Comparison of ENCODE assay signal across 21 mouse cellular contexts in the genomic region with DNA sequence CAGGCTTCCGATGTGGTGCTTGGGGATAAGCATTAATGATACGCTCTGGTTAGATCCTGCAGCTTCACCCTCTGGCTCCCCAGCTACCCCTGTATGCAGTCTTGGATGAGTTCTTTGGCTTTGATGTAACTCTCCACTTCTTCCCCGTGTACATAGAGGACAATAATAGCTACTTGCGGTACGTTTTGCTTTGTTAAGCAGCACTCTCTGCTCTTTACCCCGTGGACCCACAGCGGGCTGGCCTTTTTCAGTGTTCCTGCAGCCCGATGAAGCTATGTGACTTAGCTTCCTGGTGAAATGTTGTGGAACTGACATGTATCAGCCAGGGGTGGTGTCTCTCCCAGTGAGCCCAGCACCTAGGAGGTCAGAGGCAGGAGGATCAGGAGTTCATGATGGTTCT. TPM values are rescaled to one million over a fixed set of nuclear protein-coding genes. Genes with fewer than 3 reads are reported as not detected.
A peak's percentile ranks its signal among the peaks of the same experiment; 100 is the strongest.
DNase-seq lines count a peak whose midpoint lies in the region; ATAC-seq lines count a peak whose summit lies in the region.
"Had no signal": no experiment of that assay in that cellular context is flagged by ENCODE, and none has a peak within 500 bp of the region (broad histone marks: within the 10 kb centered on the region; RNA-seq: fewer than 3 reads in every experiment).

No protein-coding gene starts in this region.

- intact Hi-C loops in left cerebral cortex, postnatal 4 days (cut with DNase I) = loop anchor here (10.0 kb wide), 1 partner anchor 361 kb away; no protein-coding TSS in a partner anchor

- peak; percentile 65 for DNase-seq in kidney, adult 11 months
- peak; percentile 6 for DNase-seq in T-cell, adult 2 months (ENCODE audit: low spot score)
- DNase-seq in kidney, adult 9 months = peak; percentile 86
- peak; percentile 55 to 87 for DNase-seq in kidney, postnatal 25 days
- DNase-seq in layer of hippocampus, postnatal 10 days (ENCODE audit: low spot score in 2 of 2) = no peak
- DNase-seq in left cerebral cortex, postnatal 4 days = no peak
- DNase-seq: adrenal gland, adult 8-10 months; cerebellum, adult 8-10 months; gastrocnemius, adult 2 months; layer of hippocampus, postnatal 36 days; midbrain, embryonic 14.5 days had no signal

- H3K27me3 ChIP-seq in kidney, embryonic 14.5 days (ENCODE audit: control insufficient read depth, insufficient read depth, low read length) = no peaks in the 10 kb centered on the region
- no peaks in the 10 kb centered on the region for H3K27me3 ChIP-seq in forebrain, embryonic 15.5 days
- H3K27me3 ChIP-seq: forebrain, embryonic 13.5 days; intestine, embryonic 15.5 days; limb, embryonic 13.5 days; liver, embryonic 15.5 days had no signal

- no peak overlapping the region for H3K4me2 ChIP-seq in kidney, embryonic 14.5 days (replicated peaks; ENCODE audit: low read depth, low read length)
- no peak overlapping the region for H3K4me2 ChIP-seq in forebrain, embryonic 15.5 days (replicated peaks)
- H3K4me2 ChIP-seq: forebrain, embryonic 13.5 days; intestine, embryonic 15.5 days; limb, embryonic 13.5 days; liver, embryonic 15.5 days had no signal

- H3K4me3 ChIP-seq in kidney, embryonic 14.5 days (ENCODE audit: low read length) = no peak overlapping the region
- H3K4me3 ChIP-seq in forebrain, embryonic 15.5 days = no peak overlapping the region
- H3K4me3 ChIP-seq: forebrain, embryonic 13.5 days; gastrocnemius, adult 2 months; heart, embryonic 10.5 days; hindbrain, embryonic 10.5 days; intestine, embryonic 15.5 days; limb, embryonic 13.5 days; liver, embryonic 15.5 days had no signal

- no peaks in the 10 kb centered on the region for H3K4me1 ChIP-seq in kidney, embryonic 14.5 days (ENCODE audit: control insufficient read depth, insufficient read depth, low read length)
- peaks cover 6% of the 10 kb centered on the region; the same call in 1 of the 2 replicates for H3K4me1 ChIP-seq in forebrain, embryonic 15.5 days
- H3K4me1 ChIP-seq: heart, embryonic 10.5 days; intestine, embryonic 15.5 days; limb, embryonic 13.5 days; liver, embryonic 15.5 days had no signal

- no peaks in the 10 kb centered on the region for H3K36me3 ChIP-seq in kidney, embryonic 14.5 days (ENCODE audit: control insufficient read depth, insufficient read depth, low read length)
- no peaks in the 10 kb centered on the region for H3K36me3 ChIP-seq in forebrain, embryonic 15.5 days
- H3K36me3 ChIP-seq: heart, embryonic 10.5 days; hindbrain, embryonic 10.5 days; intestine, embryonic 15.5 days; limb, embryonic 13.5 days; liver, embryonic 15.5 days had no signal

- H3K9me3 ChIP-seq in kidney, embryonic 14.5 days (ENCODE audit: control insufficient read depth, low read length) = no peaks in the 10 kb centered on the region
- H3K9me3 ChIP-seq in forebrain, embryonic 15.5 days = no peaks in the 10 kb centered on the region
- H3K9me3 ChIP-seq: forebrain, embryonic 13.5 days; heart, embryonic 10.5 days; hindbrain, embryonic 10.5 days; intestine, embryonic 15.5 days; limb, embryonic 13.5 days; liver, embryonic 15.5 days had no signal

- no peak overlapping the region for H3K27ac ChIP-seq in kidney, embryonic 14.5 days (ENCODE audit: low read depth, low read length)
- H3K27ac ChIP-seq in forebrain, embryonic 15.5 days (replicated peaks) = no peak overlapping the region
- H3K27ac ChIP-seq: forebrain, embryonic 13.5 days; gastrocnemius, adult 2 months; heart, embryonic 10.5 days; hindbrain, embryonic 10.5 days; intestine, embryonic 15.5 days; limb, embryonic 13.5 days; liver, embryonic 15.5 days had no signal

- WGBS in kidney, embryonic 14.5 days = 73% methylated on average over 8 of the region's 8 CpGs
- WGBS in forebrain, embryonic 15.5 days = 87% methylated on average over 8 of the region's 8 CpGs

- no peak overlapping the region for H3K9ac ChIP-seq in kidney, embryonic 14.5 days (ENCODE audit: low read depth, low read length)
- no peak overlapping the region for H3K9ac ChIP-seq in forebrain, embryonic 15.5 days (replicated peaks)
- H3K9ac ChIP-seq: forebrain, embryonic 13.5 days; intestine, embryonic 15.5 days; limb, embryonic 13.5 days; liver, embryonic 15.5 days had no signal

- no peak for ATAC-seq in kidney, embryonic 14.5 days (ENCODE audit: low FRiP score, low TSS enrichment)
- no peak for ATAC-seq in forebrain, embryonic 15.5 days (replicated peaks)
- ATAC-seq: forebrain, embryonic 13.5 days; hindbrain, embryonic 16.5 days; intestine, embryonic 15.5 days; lung, postnatal 0 days had no signal

RNA-seq across cellular contexts. Expression of a gene that starts 30.6 kb away (rescaled TPM):
- 5.5 and 9.6 TPM in 2 replicates for polyA plus RNA-seq in kidney, embryonic 14.5 days (2014; fragmentation: Nextera tagmentation; extraction: Ambion mirVana)
- 23.1 and 23.8 TPM in 2 replicates for polyA plus RNA-seq in forebrain, embryonic 15.5 days (2015; fragmentation: Nextera tagmentation; extraction: Ambion mirVana)
- 10 to 100 TPM; 59.7 to 62.5 TPM for total RNA-seq in layer of hippocampus, postnatal 10 days (2021)
- total RNA-seq in left cerebral cortex, postnatal 4 days (2021) = 10 to 100 TPM; 72.4 to 74.7 TPM

Comparison
In these comparisons a context has a peak if more than half of its experiments do, and no peak if none do; other contexts are left out.
1. DNase-seq: peak in kidney, adult 11 months (single experiment), T-cell, adult 2 months (single experiment), kidney, adult 9 months (single experiment) and kidney, postnatal 25 days (2 of 2); none in layer of hippocampus, postnatal 10 days (0 of 2) and left cerebral cortex, postnatal 4 days (single experiment).